In genomic region chr5:78993258-78993657, GRCm38 (mm10) we compare ENCODE assay signal across 10 mouse cellular contexts.
A peak's percentile ranks its signal among the peaks of the same experiment; 100 is the strongest.
DNase-seq lines count a peak whose midpoint lies in the region; ATAC-seq lines count a peak whose summit lies in the region.
"Had no signal": no experiment of that assay in that cellular context is flagged by ENCODE, and none has a peak within 500 bp of the region (broad histone marks: within the 10 kb centered on the region; RNA-seq: fewer than 3 reads in every experiment).

No protein-coding gene starts in this region.

- 39% methylated on average over 3 of the region's 3 CpGs for WGBS in hindbrain, embryonic 16.5 days

- no peak overlapping the region for H3K4me3 ChIP-seq in hindbrain, embryonic 16.5 days (ENCODE audit: low read length)

- peak; percentile 65 for DNase-seq in brain, embryonic 18.5 days (ENCODE audit: low read depth, low spot score)
- peak; percentile 56 to 82 for DNase-seq in cerebellum, postnatal 14 days
- DNase-seq in mesoderm, embryonic 11.5 days (ENCODE audit: low read depth, low spot score) = peak; percentile 6
- no peak for DNase-seq in T-cell, adult 2 months (ENCODE audit: low spot score)
- DNase-seq in c-Kit-positive CD71-positive TER-119-positive erythroid progenitor cells, embryonic 14.5 days (ENCODE audit: low spot score) = no peak
- no peak for DNase-seq in lung, postnatal 4 days
- DNase-seq: adrenal gland, postnatal 14 days; heart, postnatal 10 days had no signal

- H3K9me3 ChIP-seq in hindbrain, embryonic 16.5 days (ENCODE audit: control insufficient read depth, low read length) = no peaks in the 10 kb centered on the region

- no peak overlapping the region for H3K9ac ChIP-seq in hindbrain, embryonic 16.5 days (ENCODE audit: low read depth, low read length)

- H3K27ac ChIP-seq in hindbrain, embryonic 16.5 days (ENCODE audit: low read depth, low read length) = no peak overlapping the region
- H3K27ac ChIP-seq: macrophage had no signal

- H3K4me2 ChIP-seq in hindbrain, embryonic 16.5 days (ENCODE audit: low read length) = no peak overlapping the region

- ATAC-seq in hindbrain, embryonic 16.5 days = peak; percentile 85

- no peaks in the 10 kb centered on the region for H3K27me3 ChIP-seq in hindbrain, embryonic 16.5 days (replicated peaks; ENCODE audit: control insufficient read depth, insufficient read depth, low read length)

- no peaks in the 10 kb centered on the region for H3K4me1 ChIP-seq in hindbrain, embryonic 16.5 days (ENCODE audit: control insufficient read depth, insufficient read depth, low read depth, low read length)

- no peaks in the 10 kb centered on the region for H3K36me3 ChIP-seq in hindbrain, embryonic 16.5 days (ENCODE audit: control insufficient read depth, insufficient read depth, low read length)

Comparison
In these comparisons a context has a peak if more than half of its experiments do, and no peak if none do; other contexts are left out.
1. DNase-seq: peak in brain, embryonic 18.5 days (single experiment), cerebellum, postnatal 14 days (2 of 2) and mesoderm, embryonic 11.5 days (single experiment); none in T-cell, adult 2 months (single experiment), c-Kit-positive CD71-positive TER-119-positive erythroid progenitor cells, embryonic 14.5 days (single experiment) and lung, postnatal 4 days (0 of 2).